Mouse (Mus musculus) thymus, postnatal 0 days (tissue): ENCODE measurements around the gene Bco1. TPM values are rescaled to one million over a fixed set of nuclear protein-coding genes. Genes with fewer than 3 reads are reported as not detected.

ENCODE experiments used
- polyA plus RNA-seq: library from polyadenylated mRNA; unstranded; fragments of >200 nt; fragmentation: Nextera tagmentation; extraction: Ambion mirVana; gene quantifications from 2 replicates; pipeline ENCODE4 v1.2.1, GENCODE M21; 2015

The Bco1 gene
- polyA plus RNA-seq, 1 experiment from 2014 or later: 0.09 TPM

Other genes starting within 250 kb of the Bco1 start
- 132 and 136 TPM in 2 replicates for gene Cmc2, start 174.4 kb upstream of the Bco1 start, polyA plus RNA-seq
- 32.2 and 35.4 TPM in 2 replicates for gene Cenpn, start 174.1 kb upstream of the Bco1 start, polyA plus RNA-seq
- gene Atmin, start 152.5 kb upstream of the Bco1 start, polyA plus RNA-seq: 12.5 and 13.1 TPM in 2 replicates
- 0.69 and 0.95 TPM in 2 replicates for gene 1700030J22Rik, start 116.9 kb upstream of the Bco1 start, polyA plus RNA-seq
- 80.0 and 83.9 TPM in 2 replicates for gene Gcsh, start 102.3 kb upstream of the Bco1 start, polyA plus RNA-seq
- 0.12 and 0.13 TPM in 2 replicates for gene Pkd1l2, start 13.4 kb upstream of the Bco1 start, polyA plus RNA-seq
- gene Gan, start 62.3 kb downstream of the Bco1 start, polyA plus RNA-seq: 1.5 and 2.3 TPM in 2 replicates
- gene Cmip, start 161.2 kb downstream of the Bco1 start, polyA plus RNA-seq: 31.9 and 39.9 TPM in 2 replicates